Mouse (Mus musculus): ENCODE results near the gene Fsd1.

- no peak for TF ChIP-seq POLR2A (IDR thresholded peaks at IDR 0.05; ENCODE audit: borderline replicate concordance, control insufficient read depth, low read depth, low read length)
- TF ChIP-seq CTCF (IDR thresholded peaks at IDR 0.05; ENCODE audit: control insufficient read depth, insufficient read depth, low read length), result 0 out of 2 replicates have a peak, but pooled peaks have one; percentile 18
Measured at GRCm38 (mm10) chr17:56030919-56031318, 44.6 kb downstream of the Fsd1 start.

All from bone marrow, adult 2 months (tissue).